Mouse (Mus musculus) macrophage (primary cell): Measurements from ENCODE around the gene Myo16. TPM values are rescaled to one million over a fixed set of nuclear protein-coding genes. Genes with fewer than 3 reads are reported as not detected.

Experiments used
- H3K27ac ChIP-seq: fragments of 350-480 bp; formaldehyde crosslinking; 2 replicates; pipeline ENCODE4 v1.9.0; 2021
- H3K36me3 ChIP-seq: fragments of 350-480 bp; formaldehyde crosslinking; 2 replicates; pipeline ENCODE4 v1.9.0; 2021; ENCODE audit errors: inconsistent target
- H3K4me3 ChIP-seq: fragments of 350-480 bp; formaldehyde crosslinking; 2 replicates; pipeline ENCODE4 v1.9.0; 2021; ENCODE audit errors: inconsistent target
- H3K79me2 ChIP-seq: fragments of 350-480 bp; formaldehyde crosslinking; 2 replicates; pipeline ENCODE4 v1.9.0; 2021; ENCODE audit errors: inconsistent target
- WGBS: methylation state at CpG from one replicate; pipeline ENCODE4 v1.1.7; 2026; ENCODE audit warnings: inconsistent platforms; ENCODE audit not compliant: missing documents; 5-methylcytosine and 5-hydroxymethylcytosine counted together
- polyA plus RNA-seq: library from polyadenylated mRNA; stranded (reverse); fragments of 250-400 nt; gene quantifications from 3 replicates; pipeline ENCODE4 v1.2.4, GENCODE M21; 2018; ENCODE audit warnings: inconsistent platforms

Gene Myo16
- polyA plus RNA-seq, 1 experiment from 2014 or later: not detected

- H3K27ac ChIP-seq: no peak overlapping the region
- no peaks in the 10 kb centered on the region for H3K36me3 ChIP-seq
- 90% methylated on average over 4 of the region's 4 CpGs for WGBS
- H3K79me2 ChIP-seq: no peaks in the 10 kb centered on the region
- no peak overlapping the region for H3K4me3 ChIP-seq
Observed at GRCm38 (mm10) chr8:10568448-10568847, 414.7 kb downstream of the Myo16 start.

GRCm38 (mm10) chr8:10574096-10574495, 420.4 kb downstream of the Myo16 start:
- Histone ChIP-seq H3K27ac (no peak overlapping the region), H3K79me2 (no peaks in the 10 kb centered on the region), H3K36me3 (no peaks in the 10 kb centered on the region), H3K4me3 (no peak overlapping the region)
- WGBS: 25% methylated on average over 6 of the region's 6 CpGs

GRCm38 (mm10) chr8:10575244-10575643, 421.5 kb downstream of the Myo16 start:
- no peak overlapping the region for H3K27ac ChIP-seq

GRCm38 (mm10) chr8:10586956-10587744, 433.4 kb downstream of the Myo16 start:
- H3K36me3 ChIP-seq: no peaks in the 10 kb centered on the region
- H3K27ac ChIP-seq: no peak overlapping the region
- H3K4me3 ChIP-seq: no peak overlapping the region
- 53% methylated on average over 8 of the region's 14 CpGs for WGBS
- H3K79me2 ChIP-seq: no peaks in the 10 kb centered on the region

More at GRCm38 (mm10) chr8:10575244-10575643, 421.5 kb downstream of the Myo16 start:
- Histone ChIP-seq H3K79me2 (no peaks in the 10 kb centered on the region), H3K36me3 (no peaks in the 10 kb centered on the region), H3K4me3 (no peak overlapping the region)
- 94% methylated on average over 10 of the region's 10 CpGs for WGBS

GRCm38 (mm10) chr8:10589422-10589933, 435.8 kb downstream of the Myo16 start:
- no peaks in the 10 kb centered on the region for H3K36me3 ChIP-seq
- no peaks in the 10 kb centered on the region for H3K79me2 ChIP-seq
- 59% methylated on average over 11 of the region's 11 CpGs for WGBS
- H3K27ac ChIP-seq: no peak overlapping the region
- no peak overlapping the region for H3K4me3 ChIP-seq

- no peaks in the 10 kb centered on the region for H3K79me2 ChIP-seq
- H3K4me3 ChIP-seq: no peak overlapping the region
- no peak overlapping the region for H3K27ac ChIP-seq
- WGBS: 92% methylated on average over 6 of the region's 6 CpGs
- H3K36me3 ChIP-seq: no peaks in the 10 kb centered on the region
Observed at GRCm38 (mm10) chr8:10592917-10593316, 439.2 kb downstream of the Myo16 start.

- Histone ChIP-seq H3K4me3 (no peak overlapping the region), H3K36me3 (no peaks in the 10 kb centered on the region), H3K79me2 (no peaks in the 10 kb centered on the region), H3K27ac (no peak overlapping the region)
- WGBS: 41% methylated on average over 3 of the region's 3 CpGs
Observed at GRCm38 (mm10) chr8:10596353-10596752, 442.6 kb downstream of the Myo16 start.

- Histone ChIP-seq H3K4me3 (no peak overlapping the region), H3K79me2 (no peaks in the 10 kb centered on the region), H3K27ac (no peak overlapping the region), H3K36me3 (no peaks in the 10 kb centered on the region)
- 91% methylated on average over 5 of the region's 5 CpGs for WGBS
Observed at GRCm38 (mm10) chr8:10597595-10597994, 443.9 kb downstream of the Myo16 start.

- WGBS: 91% methylated on average over 5 of the region's 5 CpGs
- Histone ChIP-seq H3K79me2 (no peaks in the 10 kb centered on the region), H3K4me3 (no peak overlapping the region), H3K36me3 (no peaks in the 10 kb centered on the region), H3K27ac (no peak overlapping the region)
Observed at GRCm38 (mm10) chr8:10598889-10599288, 445.2 kb downstream of the Myo16 start.

GRCm38 (mm10) chr8:10606028-10606815, 452.5 kb downstream of the Myo16 start:
- no peaks in the 10 kb centered on the region for H3K36me3 ChIP-seq
- no peak overlapping the region for H3K27ac ChIP-seq
- WGBS: 19% methylated on average over 12 of the region's 12 CpGs
- no peaks in the 10 kb centered on the region for H3K79me2 ChIP-seq
- no peak overlapping the region for H3K4me3 ChIP-seq

- H3K79me2 ChIP-seq: no peaks in the 10 kb centered on the region
- WGBS: 22% methylated on average over 4 of the region's 4 CpGs
- no peak overlapping the region for H3K27ac ChIP-seq
- H3K36me3 ChIP-seq: no peaks in the 10 kb centered on the region
- H3K4me3 ChIP-seq: no peak overlapping the region
Observed at GRCm38 (mm10) chr8:10606816-10607209, 453.1 kb downstream of the Myo16 start.

GRCm38 (mm10) chr8:10611636-10612035, 457.9 kb downstream of the Myo16 start:
- 90% methylated on average over 5 of the region's 5 CpGs for WGBS
- Histone ChIP-seq H3K79me2 (no peaks in the 10 kb centered on the region), H3K4me3 (no peak overlapping the region), H3K36me3 (no peaks in the 10 kb centered on the region), H3K27ac (no peak overlapping the region)

- no peaks in the 10 kb centered on the region for H3K79me2 ChIP-seq
- 95% methylated on average over 2 of the region's 2 CpGs for WGBS
- H3K27ac ChIP-seq: no peak overlapping the region
- H3K4me3 ChIP-seq: no peak overlapping the region
- H3K36me3 ChIP-seq: no peaks in the 10 kb centered on the region
Observed at GRCm38 (mm10) chr8:10613371-10613770, 459.7 kb downstream of the Myo16 start.

GRCm38 (mm10) chr8:10619689-10620088, 466.0 kb downstream of the Myo16 start:
- Histone ChIP-seq H3K4me3 (no peak overlapping the region), H3K79me2 (no peaks in the 10 kb centered on the region), H3K27ac (no peak overlapping the region), H3K36me3 (no peaks in the 10 kb centered on the region)
- 95% methylated on average over 2 of the region's 2 CpGs for WGBS

- WGBS: 96% methylated on average over 5 of the region's 5 CpGs
- H3K27ac ChIP-seq: no peak overlapping the region
Observed at GRCm38 (mm10) chr8:10625262-10625661, 471.6 kb downstream of the Myo16 start.

More at GRCm38 (mm10) chr8:10625262-10625661, 471.6 kb downstream of the Myo16 start:
- no peak overlapping the region for H3K4me3 ChIP-seq
- H3K36me3 ChIP-seq: no peaks in the 10 kb centered on the region
- no peaks in the 10 kb centered on the region for H3K79me2 ChIP-seq
